Mouse (Mus musculus) liver, adult 2 months (tissue): ENCODE measurements at regions not wholly inside any gene's neighbourhood (a gene's known extent, or its start where the extent isn't known, plus 50 kb on each side); places are given as distances from the start of the nearest gene placed in this dataset.

Experiments used
- DNase-seq: peaks from one replicate; pipeline ENCODE4 v3.0.0-alpha.2; 2011; ENCODE audit warnings: low read depth, low spot score; ENCODE audit errors: extremely low read depth
- H3K27ac ChIP-seq: fragments of 200-500 bp; replicated peaks from 2 replicates; pipeline ENCODE4 v1.5.1; 2012; ENCODE audit warnings: low read depth, mild to moderate bottlenecking, control low read depth, inconsistent platforms, low read length; ENCODE audit not compliant: insufficient read depth
- H3K27me3 ChIP-seq: fragments of 200-500 bp; 2 replicates; pipeline ENCODE4 v1.6.1; 2012; ENCODE audit warnings: mild to moderate bottlenecking, moderate library complexity, low read length, inconsistent platforms; ENCODE audit not compliant: control insufficient read depth, insufficient read depth
- H3K36me3 ChIP-seq: fragments of 200-500 bp; 2 replicates; pipeline ENCODE4 v1.6.1; 2012; ENCODE audit warnings: low read length, inconsistent platforms; ENCODE audit not compliant: control insufficient read depth, insufficient read depth
- H3K4me1 ChIP-seq: fragments of 200-500 bp; 2 replicates; pipeline ENCODE4 v1.6.1; 2011; ENCODE audit warnings: low read length; ENCODE audit not compliant: control insufficient read depth, insufficient read depth
- H3K4me3 ChIP-seq: fragments of 200-500 bp; 2 replicates; pipeline ENCODE4 v1.5.1; 2011; ENCODE audit warnings: low read depth, mild to moderate bottlenecking, control low read depth, low read length, moderate library complexity; ENCODE audit not compliant: insufficient read depth
- H3K79me2 ChIP-seq: fragments of 200-500 bp; 2 replicates; pipeline ENCODE4 v1.6.1; 2012; ENCODE audit warnings: inconsistent platforms, mild to moderate bottlenecking, low read length, moderate library complexity; ENCODE audit not compliant: control insufficient read depth, insufficient read depth
- H3K9ac ChIP-seq: fragments of 200-500 bp; 2 replicates; pipeline ENCODE4 v1.6.1; 2012; ENCODE audit warnings: low read depth, mild to moderate bottlenecking, control low read depth, inconsistent platforms, low read length
- CTCF ChIP-seq: fragments of 200-500 bp; IDR thresholded peaks from 2 replicates; pipeline ENCODE4 v1.5.1; 2011; ENCODE audit warnings: low read depth, low read length, control low read depth
- POLR2A ChIP-seq: fragments of 200-500 bp; IDR thresholded peaks from 2 replicates; pipeline ENCODE4 v1.6.1; 2011; ENCODE audit warnings: low read length, control low read depth; ENCODE audit not compliant: insufficient read depth; ENCODE audit errors: extremely low read depth
- WGBS: fragments of 180-500 bp; shearing (Covaris S2); methylation state at CpG from one replicate; pipeline ENCODE4 v1.1.7; 2018; 5-methylcytosine and 5-hydroxymethylcytosine counted together

DNA sequence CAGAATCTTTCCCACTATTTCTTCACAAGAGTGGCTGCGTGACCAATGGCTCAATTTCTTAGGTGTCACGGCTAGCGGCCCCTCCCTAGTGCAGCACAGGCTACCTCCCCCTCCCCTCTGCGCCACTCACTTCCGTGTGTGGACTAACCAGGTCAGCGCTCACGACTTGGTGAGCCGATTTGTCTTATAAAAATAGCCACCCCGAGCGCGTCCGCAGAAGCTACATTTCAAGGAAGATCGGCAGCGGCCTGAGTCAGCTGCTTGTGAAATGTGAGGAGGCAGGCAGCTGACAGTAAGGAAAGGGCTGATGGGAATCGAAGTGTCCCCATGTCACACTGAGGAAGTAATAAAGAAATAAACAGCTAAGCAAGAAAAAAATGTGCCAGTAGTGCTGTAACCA, 82.3 kb upstream of the Pced1b start:
- Histone ChIP-seq H3K4me3 (no peak overlapping the region), H3K36me3 (no peaks in the 10 kb centered on the region), H3K9ac (no peak overlapping the region), H3K4me1 (peaks cover 13% of the 10 kb centered on the region), H3K27ac (peak overlapping the region; percentile 2), H3K27me3 (no peaks in the 10 kb centered on the region), H3K79me2 (no peaks in the 10 kb centered on the region)
- DNase-seq: peak; percentile 55
- TF ChIP-seq POLR2A: no peak
- TF ChIP-seq CTCF: no peak
- 46% methylated on average over 15 of the region's 15 CpGs for WGBS

DNA sequence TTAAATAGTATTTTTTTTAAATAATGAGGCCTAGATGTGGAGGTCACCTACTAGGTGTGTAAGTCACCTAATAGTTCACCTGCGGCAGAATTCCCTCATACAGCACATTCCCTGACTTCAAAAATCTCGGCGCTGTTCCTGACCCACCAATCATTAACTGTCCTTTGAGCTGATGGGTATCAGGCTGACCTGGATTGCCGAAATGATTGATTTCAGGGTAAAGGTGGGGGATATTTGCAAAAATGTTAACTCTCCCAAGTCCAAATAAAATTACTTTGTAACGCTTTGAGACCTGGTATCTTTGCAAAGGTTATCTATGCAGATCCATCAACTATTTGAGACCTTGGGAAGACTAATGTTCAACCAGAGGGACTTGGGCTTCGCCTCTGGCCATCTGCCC, 82.9 kb upstream of the Pced1b start:
- TF ChIP-seq CTCF (no peak), POLR2A (no peak)
- H3K9ac ChIP-seq: no peak overlapping the region
- H3K36me3 ChIP-seq: no peaks in the 10 kb centered on the region
- peak; percentile 98 for DNase-seq
- no peaks in the 10 kb centered on the region for H3K27me3 ChIP-seq
- H3K4me3 ChIP-seq: no peak overlapping the region
- peaks cover 9% of the 10 kb centered on the region for H3K4me1 ChIP-seq
- no peaks in the 10 kb centered on the region for H3K79me2 ChIP-seq
- peak overlapping the region; percentile 2 for H3K27ac ChIP-seq
- WGBS: 34% methylated on average over 6 of the region's 6 CpGs

GRCm38 (mm10) chr15:97163090-97163489, 83.8 kb upstream of the Pced1b start:
- no peaks in the 10 kb centered on the region for H3K27me3 ChIP-seq
- H3K27ac ChIP-seq: peak overlapping the region; percentile 16; the same call in 1 of the 2 replicates
- no peaks in the 10 kb centered on the region for H3K36me3 ChIP-seq
- no peak for TF ChIP-seq CTCF
- TF ChIP-seq POLR2A: no peak
- 87% methylated on average over 8 of the region's 8 CpGs for WGBS
- no peak overlapping the region for H3K4me3 ChIP-seq
- peaks cover 9% of the 10 kb centered on the region for H3K4me1 ChIP-seq
- no peak overlapping the region for H3K9ac ChIP-seq
- H3K79me2 ChIP-seq: no peaks in the 10 kb centered on the region
- DNase-seq: no peak

DNA sequence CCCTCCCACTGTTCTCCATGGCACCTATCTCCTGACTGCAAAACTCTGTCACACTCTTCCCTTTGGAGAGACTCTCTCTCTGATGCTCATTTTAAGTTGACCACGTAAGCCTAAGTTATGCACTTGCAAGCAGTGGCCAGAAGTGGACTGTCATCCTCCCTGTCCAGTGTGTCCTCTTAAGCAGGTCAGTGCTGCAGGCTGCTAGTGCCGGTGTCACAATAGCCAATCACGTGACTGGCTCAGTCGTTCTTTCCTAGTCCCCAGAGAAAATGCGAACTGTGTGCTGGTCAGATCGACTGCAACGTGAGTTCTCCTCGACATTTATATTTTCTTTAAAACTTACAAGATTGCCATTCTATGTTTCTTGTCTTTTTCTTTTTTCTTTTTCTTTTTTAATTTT, 84.6 kb upstream of the Pced1b start:
- no peak overlapping the region for H3K27ac ChIP-seq
- no peaks in the 10 kb centered on the region for H3K79me2 ChIP-seq
- no peak overlapping the region for H3K4me3 ChIP-seq
- peak; percentile 95 for DNase-seq
- peaks cover 9% of the 10 kb centered on the region for H3K4me1 ChIP-seq
- H3K36me3 ChIP-seq: no peaks in the 10 kb centered on the region
- no peak overlapping the region for H3K9ac ChIP-seq
- 24% methylated on average over 8 of the region's 8 CpGs for WGBS
- no peak for TF ChIP-seq CTCF
- no peak for TF ChIP-seq POLR2A
- H3K27me3 ChIP-seq: no peaks in the 10 kb centered on the region

DNA sequence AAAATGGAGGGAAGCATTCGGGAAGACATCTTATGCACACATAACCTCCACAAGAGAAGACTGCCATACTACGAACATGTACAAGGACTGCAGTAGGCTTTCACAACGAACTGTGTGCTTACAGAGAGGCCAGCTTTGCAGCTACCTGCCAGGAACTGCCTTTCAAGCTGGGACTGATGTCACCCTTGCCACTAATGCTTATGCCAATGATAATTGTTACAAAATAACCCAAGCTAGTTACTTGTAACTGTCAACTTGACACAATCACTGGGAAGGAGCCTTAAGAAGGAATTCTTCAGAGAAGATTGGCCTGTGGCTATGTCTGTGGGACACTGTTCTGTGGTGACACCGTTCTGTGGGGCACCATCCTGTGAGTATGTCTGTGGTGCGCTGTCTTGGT, 85.4 kb upstream of the Pced1b start:
- no peak for TF ChIP-seq POLR2A
- TF ChIP-seq CTCF: no peak
- Histone ChIP-seq H3K36me3 (no peaks in the 10 kb centered on the region), H3K9ac (no peak overlapping the region), H3K27ac (no peak overlapping the region), H3K4me1 (peaks cover 9% of the 10 kb centered on the region), H3K4me3 (no peak overlapping the region), H3K27me3 (no peaks in the 10 kb centered on the region), H3K79me2 (no peaks in the 10 kb centered on the region)
- WGBS: 68% methylated on average over 5 of the region's 5 CpGs
- DNase-seq: peak; percentile 83

GRCm38 (mm10) chr15:97152354-97152753, 94.6 kb upstream of the Pced1b start:
- Histone ChIP-seq H3K9ac (no peak overlapping the region), H3K79me2 (no peaks in the 10 kb centered on the region), H3K27ac (no peak overlapping the region), H3K4me1 (no peaks in the 10 kb centered on the region), H3K27me3 (no peaks in the 10 kb centered on the region), H3K4me3 (no peak overlapping the region), H3K36me3 (no peaks in the 10 kb centered on the region)
- no peak for DNase-seq
- WGBS: 45% methylated on average over 8 of the region's 8 CpGs
- TF ChIP-seq POLR2A: no peak
